Mouse (Mus musculus): ENCODE results near the gene Fuca2.

Fuca2 gene

GRCm38 (mm10) chr10:13499331-13499730 lies at the start of gene Fuca2:
Fuca2 (plus strand) TSS chr10:13499540.
- no peak for TF ChIP-seq GATA4 (IDR thresholded peaks at IDR 0.05; ENCODE audit: insufficient replicate concordance, low read length)

- no peak for TF ChIP-seq GATA4 (IDR thresholded peaks at IDR 0.05; ENCODE audit: insufficient replicate concordance, low read length)
These were observed 47.7 kb upstream of the Fuca2 start for GRCm38 (mm10) chr10:13451640-13452039.

GRCm38 (mm10) chr10:13453200-13453990 lies 45.9 kb upstream of the Fuca2 start:
- no peak for TF ChIP-seq GATA4 (IDR thresholded peaks at IDR 0.05; ENCODE audit: insufficient replicate concordance, low read length)

GRCm38 (mm10) chr10:13466925-13467324 lies 32.4 kb upstream of the Fuca2 start:
- TF ChIP-seq GATA4 (IDR thresholded peaks at IDR 0.05; ENCODE audit: insufficient replicate concordance, low read length), result no peak

DNA sequence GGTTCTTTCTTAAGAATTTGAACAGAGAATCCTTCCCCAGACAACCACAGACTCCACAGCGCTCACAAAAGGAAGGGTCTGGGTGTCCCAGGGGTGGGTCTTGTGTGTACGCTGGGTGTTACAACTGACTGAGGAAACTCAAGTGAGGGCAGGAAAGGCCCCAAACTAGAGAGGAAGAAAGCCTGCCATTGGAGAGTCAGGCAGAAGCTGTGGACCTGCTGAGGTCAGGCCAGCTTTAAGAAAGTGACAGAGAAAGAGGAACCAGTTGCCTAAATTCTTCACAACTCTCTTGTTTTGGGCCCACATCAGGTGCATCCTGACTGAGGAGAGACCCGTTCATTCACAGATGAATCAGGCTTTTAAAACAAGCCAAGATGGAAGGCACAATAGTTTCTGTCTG lies 29.1 kb upstream of the Fuca2 start:
- no peak for TF ChIP-seq GATA4 (IDR thresholded peaks at IDR 0.05; ENCODE audit: insufficient replicate concordance, low read length)

DNA sequence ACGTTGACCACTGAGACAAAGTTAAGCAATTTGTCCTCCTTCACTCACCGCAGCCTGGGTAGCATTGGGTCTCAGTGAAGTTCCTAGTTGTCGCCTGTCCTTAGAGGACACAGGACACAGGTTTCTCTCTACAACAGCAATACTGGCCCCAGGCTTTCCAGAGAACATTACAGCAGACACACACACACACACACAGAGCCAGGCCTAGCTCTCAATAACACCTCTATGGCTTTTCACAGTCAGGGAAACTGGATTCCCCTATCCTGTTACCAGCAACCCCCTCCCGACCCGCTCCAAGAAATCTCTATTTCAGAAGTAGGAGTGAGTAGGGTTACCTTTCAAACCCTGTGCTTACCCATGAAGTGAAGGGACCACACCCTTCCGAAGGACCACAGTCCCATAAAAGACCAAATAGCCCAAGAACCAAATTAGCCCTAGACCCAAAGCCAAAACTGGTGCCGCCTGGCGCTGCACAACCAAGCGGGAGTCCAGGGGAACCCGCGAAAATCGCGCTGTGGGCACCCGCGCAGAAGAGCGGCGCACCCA lies 26.0 kb upstream of the Fuca2 start:
- no peak for TF ChIP-seq GATA4 (IDR thresholded peaks at IDR 0.05; ENCODE audit: insufficient replicate concordance, low read length)

DNA sequence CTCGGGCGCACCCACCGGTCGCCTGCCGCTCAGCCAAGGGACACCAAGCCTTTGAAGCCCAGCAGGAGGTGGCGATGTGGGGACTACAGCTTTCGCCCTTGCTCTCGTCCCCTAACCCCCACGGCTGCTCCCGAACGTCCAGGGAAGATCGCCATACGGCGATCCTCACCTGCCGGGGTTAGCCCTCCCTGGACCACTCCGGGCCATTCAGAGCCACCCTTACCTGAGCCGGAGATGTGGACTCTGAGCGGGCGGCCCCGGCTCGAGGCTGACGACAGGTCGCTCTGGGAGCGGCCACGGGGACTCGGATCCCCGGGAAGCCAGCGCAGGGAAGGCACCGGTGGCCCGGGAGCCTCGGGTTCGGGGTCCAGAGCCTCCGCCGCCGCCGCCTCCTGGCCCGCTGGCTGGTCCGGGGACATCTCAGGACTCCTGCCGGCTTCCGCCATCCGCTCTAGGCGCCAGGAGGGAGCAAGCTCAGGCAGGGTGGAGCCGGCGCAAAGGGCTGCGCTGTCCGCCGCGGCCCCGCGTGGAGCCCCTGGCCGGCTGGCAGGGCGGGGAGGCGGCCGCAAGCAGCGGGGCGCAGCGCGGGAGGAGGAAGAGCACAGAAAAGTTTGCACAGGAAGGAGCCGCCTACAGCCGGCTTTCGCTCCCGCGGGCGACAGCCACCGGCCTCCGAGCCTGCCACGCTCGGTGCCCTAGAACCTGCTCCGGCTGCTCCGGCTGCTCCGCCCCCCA lies 25.3 kb upstream of the Fuca2 start, which contains the start of gene Phactr2:
TSS of gene Phactr2 (minus strand) at position 580 of the 735 bp plus-strand sequence.
- TF ChIP-seq GATA4 (IDR thresholded peaks at IDR 0.05; ENCODE audit: insufficient replicate concordance, low read length), result no peak

DNA sequence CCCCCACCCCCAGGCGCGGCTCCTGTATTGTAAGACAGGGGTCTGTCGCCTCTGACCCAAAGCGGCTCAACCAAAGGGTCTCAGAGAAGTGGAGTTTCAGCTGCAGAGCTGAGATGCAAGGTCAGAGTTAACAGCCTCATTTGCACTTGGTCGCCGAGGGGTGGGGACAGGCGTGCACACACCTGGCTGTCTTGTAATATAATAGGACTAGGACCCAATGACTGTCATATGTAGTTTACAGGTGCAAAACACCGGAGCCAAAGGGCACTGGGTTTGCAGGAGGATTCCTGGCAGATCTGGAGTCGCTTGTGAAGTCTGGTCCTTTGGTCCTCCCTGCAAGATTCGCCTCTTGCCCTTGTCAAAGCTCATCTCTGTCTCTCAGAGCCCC lies 24.8 kb upstream of the Fuca2 start:
- TF ChIP-seq GATA4 (IDR thresholded peaks at IDR 0.05; ENCODE audit: insufficient replicate concordance, low read length), result no peak

DNA sequence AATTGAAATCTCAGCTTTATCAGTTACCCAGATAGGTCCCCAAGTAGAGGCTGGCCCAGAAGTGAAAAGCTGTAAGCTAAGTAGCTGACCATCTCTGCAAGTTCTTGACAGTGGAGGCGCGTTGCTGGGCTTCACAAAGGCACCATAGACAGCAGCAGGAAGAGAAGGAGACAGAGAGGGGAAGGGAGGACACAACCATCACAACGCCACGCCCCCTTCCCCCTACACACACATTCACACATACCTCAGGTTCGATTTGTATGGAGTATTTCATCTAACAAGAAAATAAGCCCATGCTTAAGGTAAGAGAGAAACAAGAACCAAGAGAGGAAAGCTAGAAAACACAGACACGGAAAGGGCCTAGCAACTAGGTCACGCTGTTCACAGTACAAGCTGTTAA lies 24.2 kb upstream of the Fuca2 start:
- no peak for TF ChIP-seq GATA4 (IDR thresholded peaks at IDR 0.05; ENCODE audit: insufficient replicate concordance, low read length)

DNA sequence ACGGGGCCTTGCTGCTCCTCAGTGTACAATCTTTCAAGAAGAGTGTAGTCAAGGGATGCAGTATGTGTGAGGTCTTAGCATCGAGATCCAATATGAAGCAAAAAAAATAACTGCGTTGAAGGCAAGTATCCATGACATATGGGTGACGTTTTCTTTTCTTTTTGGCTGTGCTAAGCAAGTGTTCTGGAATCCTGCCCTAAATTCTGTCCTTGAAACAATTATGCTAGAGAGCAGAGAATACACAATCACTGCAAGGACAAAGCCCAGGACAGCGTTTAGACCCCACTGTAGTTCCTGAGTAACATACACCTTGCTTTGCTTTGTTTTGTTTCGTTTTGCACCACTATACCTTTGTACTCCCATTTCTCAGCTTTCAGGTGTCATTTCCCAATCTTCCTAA lies 20.0 kb upstream of the Fuca2 start:
- no peak for TF ChIP-seq GATA4 (IDR thresholded peaks at IDR 0.05; ENCODE audit: insufficient replicate concordance, low read length)

GRCm38 (mm10) chr10:13485958-13486357 lies 13.4 kb upstream of the Fuca2 start:
- no peak for TF ChIP-seq GATA4 (IDR thresholded peaks at IDR 0.05; ENCODE audit: insufficient replicate concordance, low read length)

DNA sequence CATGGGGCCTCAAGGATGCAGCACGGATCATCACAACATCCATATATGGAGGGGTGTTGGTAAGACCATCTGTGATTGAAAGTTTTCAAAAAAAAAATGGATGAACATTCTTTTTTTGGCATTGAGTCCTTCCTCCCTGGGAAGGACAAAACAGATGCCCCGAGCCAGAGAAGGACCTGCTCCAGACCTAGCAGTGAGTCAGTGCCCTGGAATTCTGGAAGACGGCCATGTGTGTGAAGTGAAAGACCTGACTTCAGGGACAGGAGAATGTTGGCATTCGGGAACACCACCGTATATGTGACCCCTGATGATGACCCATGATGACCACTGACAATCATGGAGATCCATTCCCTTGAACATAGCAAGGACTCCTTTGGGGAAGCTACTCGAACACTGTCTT lies 9.7 kb upstream of the Fuca2 start:
- TF ChIP-seq GATA4 (IDR thresholded peaks at IDR 0.05; ENCODE audit: insufficient replicate concordance, low read length), result no peak

- no peak for TF ChIP-seq GATA4 (IDR thresholded peaks at IDR 0.05; ENCODE audit: insufficient replicate concordance, low read length)
These were observed 5.2 kb upstream of the Fuca2 start for GRCm38 (mm10) chr10:13493978-13494686.

- no peak for TF ChIP-seq GATA4 (IDR thresholded peaks at IDR 0.05; ENCODE audit: insufficient replicate concordance, low read length)
These were observed 3.0 kb upstream of the Fuca2 start for GRCm38 (mm10) chr10:13496315-13496714.

DNA sequence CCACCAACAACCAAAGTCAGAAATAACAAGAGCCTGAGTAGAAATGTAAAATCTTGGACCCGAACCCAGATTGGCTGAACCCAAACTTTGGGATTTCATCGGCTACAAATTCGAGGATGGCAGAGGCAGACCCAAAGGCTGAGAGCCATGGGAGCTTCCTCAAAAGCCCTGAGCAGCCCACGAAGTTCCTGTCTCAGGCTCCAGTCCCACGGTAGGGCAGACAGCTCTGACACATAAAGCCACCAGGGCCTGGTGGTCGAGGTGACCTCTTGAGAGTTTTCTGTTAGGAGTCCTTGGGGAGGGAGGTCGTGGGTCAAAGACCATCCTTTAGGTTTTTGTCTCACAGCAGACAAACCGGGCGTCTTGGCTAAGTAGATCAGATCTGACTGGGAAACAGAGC lies 1.1 kb downstream of the Fuca2 start:
- no peak for TF ChIP-seq GATA4 (IDR thresholded peaks at IDR 0.05; ENCODE audit: insufficient replicate concordance, low read length)

Measured in liver, adult (tissue).